Mouse (Mus musculus) CH12.LX (cell line): ENCODE measurements at regions not wholly inside any gene's neighbourhood (a gene's known extent, or its start where the extent isn't known, plus 50 kb on each side); places are given as distances from the start of the nearest gene placed in this dataset.

Experiments used
- DNase-seq: peaks from one replicate; pipeline ENCODE4 v3.0.0-alpha.2; 2013; ENCODE audit errors: extremely low read depth
- H3K27ac ChIP-seq: 2 replicates; pipeline ENCODE4 v1.5.1; 2012; ENCODE audit warnings: low read depth, mild to moderate bottlenecking, control low read depth, moderate library complexity; ENCODE audit not compliant: insufficient read depth
- H3K27me3 ChIP-seq: replicated peaks from 2 replicates; pipeline ENCODE3; 2012; ENCODE audit warnings: inconsistent platforms
- H3K36me3 ChIP-seq, 2 experiments: replicated peaks in 1 of 2; 2 replicates each; pipeline versions ENCODE3 to v1.6.1; 2012; ENCODE audit warnings: inconsistent platforms in 1 of 2, low read length in 1 of 2, mild to moderate bottlenecking in 1 of 2, mixed read lengths in 1 of 2, moderate library complexity in 1 of 2; ENCODE audit not compliant: control insufficient read depth in 1 of 2, insufficient read depth in 1 of 2
- H3K4me1 ChIP-seq, 2 experiments: 2 replicates each; pipeline ENCODE4 v1.6.1; 2012; ENCODE audit warnings: inconsistent platforms in 1 of 2, moderate library complexity in 1 of 2; ENCODE audit not compliant: insufficient read depth in 2 of 2, control insufficient read depth in 1 of 2
- H3K4me2 ChIP-seq: 2 replicates; pipeline ENCODE4 v1.6.1; 2012; ENCODE audit warnings: low read depth, mild to moderate bottlenecking, control low read depth; ENCODE audit not compliant: poor library complexity, insufficient read depth, severe bottlenecking
- H3K4me3 ChIP-seq, 3 experiments: fragments of 150-350 bp in 1 of 3; sonication (generic) in 1 of 3; replicated peaks in 1 of 3; 2 replicates each; pipeline versions ENCODE3 to v1.5.1; 2011 to 2012; ENCODE audit warnings: low read depth in 2 of 3, low read length in 2 of 3, mild to moderate bottlenecking in 2 of 3, moderate library complexity in 2 of 3, control low read depth in 1 of 3, improper control_type of control experiment in 1 of 3, inconsistent platforms in 1 of 3, mixed read lengths in 1 of 3; ENCODE audit not compliant: poor library complexity in 1 of 3
- H3K79me2 ChIP-seq: replicated peaks from 2 replicates; pipeline ENCODE4 v1.6.1; 2012; ENCODE audit warnings: mild to moderate bottlenecking, moderate library complexity; ENCODE audit not compliant: control insufficient read depth, poor library complexity, insufficient read depth, severe bottlenecking; ENCODE audit errors: extremely low read depth
- H3K9ac ChIP-seq: 2 replicates; pipeline ENCODE4 v1.6.1; 2012; ENCODE audit warnings: low read depth, mild to moderate bottlenecking, control low read depth, moderate library complexity; ENCODE audit not compliant: insufficient read depth
- H3K9me3 ChIP-seq: replicated peaks from 2 replicates; pipeline ENCODE3; 2012; ENCODE audit warnings: low read length, inconsistent platforms, mixed read lengths
- BHLHE40 ChIP-seq: IDR thresholded peaks from 2 replicates; pipeline ENCODE4 v1.6.1; 2011; ENCODE audit warnings: mild to moderate bottlenecking, low read depth, low read length, improper control_type of control experiment
- CHD1 ChIP-seq: IDR thresholded peaks from 2 replicates; pipeline ENCODE4 v1.6.1; 2012; ENCODE audit warnings: low read depth, low read length, improper control_type of control experiment, inconsistent platforms
- GABPA ChIP-seq: IDR thresholded peaks from 2 replicates; pipeline ENCODE4 v1.6.1; 2012; ENCODE audit warnings: low read depth, low read length, improper control_type of control experiment, inconsistent platforms; ENCODE audit not compliant: insufficient replicate concordance
- KAT2A ChIP-seq: IDR thresholded peaks from 2 replicates; pipeline ENCODE4 v1.6.1; 2012; ENCODE audit warnings: low read length, improper control_type of control experiment, inconsistent platforms; ENCODE audit not compliant: insufficient replicate concordance
- MAFK ChIP-seq: IDR thresholded peaks from 2 replicates; pipeline ENCODE4 v1.6.1; 2011; ENCODE audit warnings: low read length, improper control_type of control experiment; ENCODE audit not compliant: insufficient replicate concordance
- MAX ChIP-seq: IDR thresholded peaks from 2 replicates; pipeline ENCODE4 v1.6.1; 2011; ENCODE audit warnings: low read length, improper control_type of control experiment
- MAZ ChIP-seq: IDR thresholded peaks from 2 replicates; pipeline ENCODE4 v1.6.1; 2012; ENCODE audit warnings: low read depth, mild to moderate bottlenecking, inconsistent platforms, low read length, improper control_type of control experiment, moderate library complexity
- MEF2A ChIP-seq: IDR thresholded peaks from 2 replicates; pipeline ENCODE4 v1.6.1; 2014; ENCODE audit warnings: low read depth, mild to moderate bottlenecking, inconsistent platforms, low read length, improper control_type of control experiment, borderline replicate concordance
- MXI1 ChIP-seq: IDR thresholded peaks from 2 replicates; pipeline ENCODE4 v1.6.1; 2011; ENCODE audit warnings: mild to moderate bottlenecking, low read depth, low read length, improper control_type of control experiment
- MYC ChIP-seq: IDR thresholded peaks from 2 replicates; pipeline ENCODE4 v1.6.1; 2011; ENCODE audit warnings: low read depth, mild to moderate bottlenecking, improper control_type of control experiment, low read length
- NELFE ChIP-seq: IDR thresholded peaks from 2 replicates; pipeline ENCODE4 v1.6.1; 2011; ENCODE audit warnings: low read depth, low read length, improper control_type of control experiment
- NRF1 ChIP-seq: IDR thresholded peaks from 2 replicates; pipeline ENCODE4 v1.6.1; 2014; ENCODE audit warnings: low read depth, mild to moderate bottlenecking, inconsistent platforms, low read length, improper control_type of control experiment, moderate library complexity
- PAX5 ChIP-seq: IDR thresholded peaks from 2 replicates; pipeline ENCODE4 v1.6.1; 2012; ENCODE audit warnings: low read length, inconsistent platforms, mixed read lengths
- POLR2AphosphoS2 ChIP-seq: IDR thresholded peaks from 2 replicates; pipeline ENCODE4 v1.6.1; 2011; ENCODE audit warnings: low read depth, low read length, improper control_type of control experiment
- RCOR1 ChIP-seq: conservative IDR thresholded peaks from 2 replicates; pipeline ENCODE4 v1.6.1; 2012; ENCODE audit warnings: low read depth, mild to moderate bottlenecking, inconsistent platforms, low read length, improper control_type of control experiment
- SMC3 ChIP-seq: IDR thresholded peaks from 2 replicates; pipeline ENCODE4 v1.6.1; 2011; ENCODE audit warnings: low read depth, low read length, improper control_type of control experiment
- TBP ChIP-seq: conservative IDR thresholded peaks from 2 replicates; pipeline ENCODE4 v1.6.1; 2011; ENCODE audit warnings: low read depth, low read length, improper control_type of control experiment
- UBTF ChIP-seq: IDR thresholded peaks from 2 replicates; pipeline ENCODE4 v1.6.1; 2012; ENCODE audit warnings: low read depth, mild to moderate bottlenecking, inconsistent platforms, low read length, improper control_type of control experiment, moderate library complexity
- USF1 ChIP-seq: IDR thresholded peaks from 2 replicates; pipeline ENCODE4 v1.6.1; 2014; ENCODE audit warnings: low read depth, mild to moderate bottlenecking, inconsistent platforms, low read length, improper control_type of control experiment
- ZKSCAN1 ChIP-seq: IDR thresholded peaks from 2 replicates; pipeline ENCODE4 v1.6.1; 2012; ENCODE audit warnings: low read depth, inconsistent platforms, low read length, improper control_type of control experiment, borderline replicate concordance
- ZMIZ1 ChIP-seq: IDR thresholded peaks from 2 replicates; pipeline ENCODE4 v1.6.1; 2012; ENCODE audit warnings: low read depth, mild to moderate bottlenecking, inconsistent platforms, low read length, improper control_type of control experiment
- dilution Hi-C: fragments of 300-500 bp; cut with MboI; formaldehyde crosslinking; loops from 2 replicates; pipeline ENCODE4 v1.14.3; 2020; ENCODE audit warnings: low sequenced_read_pairs; ENCODE audit not compliant: extremely low pct_unique_long_range_greater_than_20kb, extremely low pct_ligation_motif_present
- in situ Hi-C: fragments of 300-500 bp; cut with MboI; formaldehyde crosslinking; loops from 3 replicates; pipeline ENCODE4 v1.14.3; 2019; ENCODE audit warnings: low sequenced_read_pairs, low pct_ligation_motif_present, low pct_unique_long_range_greater_than_20kb, mixed read lengths

GRCm38 (mm10) chr14:67568896-67569743 lies 1560.1 kb upstream of the Gulo start:
- dilution Hi-C loops (no loop called here), in situ Hi-C loops (loop anchor here (25.0 kb wide), 1 partner anchor 232 kb away; no protein-coding TSS in a partner anchor)
- Histone ChIP-seq H3K79me2 (no peaks in the 10 kb centered on the region), H3K27me3 (no peaks in the 10 kb centered on the region), H3K4me3 (no peak overlapping the region), H3K9ac (no peak overlapping the region), H3K27ac (no peak overlapping the region), H3K4me1 (no peaks in the 10 kb centered on the region), H3K9me3 (no peaks in the 10 kb centered on the region), H3K36me3 (no peaks in the 10 kb centered on the region), H3K4me2 (no peak overlapping the region)
- no peak for DNase-seq
- no peak for TF ChIP-seq UBTF
- no peak for TF ChIP-seq MEF2A
- no peak for TF ChIP-seq NELFE
- no peak for TF ChIP-seq POLR2AphosphoS2
- TF ChIP-seq TBP: no peak

- Histone ChIP-seq H3K27ac (no peak overlapping the region), H3K27me3 (no peaks in the 10 kb centered on the region), H3K79me2 (no peaks in the 10 kb centered on the region), H3K36me3 (no peaks in the 10 kb centered on the region), H3K9ac (no peak overlapping the region), H3K4me1 (no peaks in the 10 kb centered on the region), H3K4me3 (no peak overlapping the region), H3K9me3 (no peaks in the 10 kb centered on the region), H3K4me2 (no peak overlapping the region)
- DNase-seq: no peak
- no peak for TF ChIP-seq MAFK
- no peak for TF ChIP-seq BHLHE40
- no peak for TF ChIP-seq ZMIZ1
- TF ChIP-seq GABPA: no peak
- TF ChIP-seq MAZ: no peak
- TF ChIP-seq TBP: no peak
- TF ChIP-seq MXI1: no peak
- TF ChIP-seq MAX: no peak
- no peak for TF ChIP-seq MYC
- no peak for TF ChIP-seq ZKSCAN1
- no peak for TF ChIP-seq NRF1
- no peak for TF ChIP-seq CHD1
- TF ChIP-seq RCOR1: no peak
- TF ChIP-seq KAT2A: no peak
- TF ChIP-seq MEF2A: no peak
- TF ChIP-seq PAX5: no peak
- TF ChIP-seq SMC3: no peak
- TF ChIP-seq POLR2AphosphoS2: no peak
- TF ChIP-seq USF1: no peak
- in situ Hi-C loops (loop anchor here (25.0 kb wide), 1 partner anchor 218 kb away; no protein-coding TSS in a partner anchor), dilution Hi-C loops (no loop called here)
Observed at GRCm38 (mm10) chr14:67554897-67555296, 1545.9 kb upstream of the Gulo start.
